Mouse (Mus musculus) midbrain, embryonic 15.5 days (tissue): Measurements from ENCODE around the gene BC016579. TPM values are rescaled to one million over a fixed set of nuclear protein-coding genes. Genes with fewer than 3 reads are reported as not detected.

ENCODE experiments used
- ATAC-seq: fragments of 200-750 bp; cut with Nextera tagmentation; replicated peaks from 2 replicates; pipeline ENCODE4 v1.8.0; 2017; ENCODE audit warnings: moderate TSS enrichment
- H3K27ac ChIP-seq: fragments of 300-500 bp; sonication (generic); 2 replicates; pipeline ENCODE4 v1.5.1; 2015; ENCODE audit warnings: mild to moderate bottlenecking, inconsistent platforms
- H3K27me3 ChIP-seq: fragments of 300-500 bp; sonication (generic); replicated peaks from 2 replicates; pipeline ENCODE4 v1.6.1; 2015; ENCODE audit warnings: inconsistent platforms
- H3K36me3 ChIP-seq: fragments of 300-500 bp; sonication (generic); replicated peaks from 2 replicates; pipeline ENCODE4 v1.6.1; 2015; ENCODE audit warnings: inconsistent platforms
- H3K4me1 ChIP-seq: fragments of 300-500 bp; sonication (generic); 2 replicates; pipeline ENCODE4 v1.6.1; 2015; ENCODE audit warnings: inconsistent platforms
- H3K4me2 ChIP-seq: fragments of 300-500 bp; sonication (generic); 2 replicates; pipeline ENCODE4 v1.6.1; 2015; ENCODE audit warnings: inconsistent platforms, mild to moderate bottlenecking, moderate library complexity
- H3K4me3 ChIP-seq: fragments of 300-500 bp; sonication (generic); 2 replicates; pipeline ENCODE4 v1.5.1; 2015; ENCODE audit warnings: mild to moderate bottlenecking, inconsistent platforms
- H3K9ac ChIP-seq: fragments of 300-500 bp; sonication (generic); 2 replicates; pipeline ENCODE4 v1.6.1; 2015; ENCODE audit warnings: mild to moderate bottlenecking, inconsistent platforms
- H3K9me3 ChIP-seq: fragments of 300-500 bp; sonication (generic); 2 replicates; pipeline ENCODE4 v1.6.1; 2016; ENCODE audit warnings: inconsistent platforms
- WGBS: fragments of 180-500 bp; shearing (Covaris S2); methylation state at CpG from one replicate; pipeline ENCODE4 v1.1.7; 2015; ENCODE audit warnings: mixed read lengths; 5-methylcytosine and 5-hydroxymethylcytosine counted together
- polyA plus RNA-seq: library from polyadenylated mRNA; unstranded; fragments of >200 nt; fragmentation: Nextera tagmentation; extraction: Ambion mirVana; gene quantifications from 2 replicates; pipeline ENCODE4 v1.2.1, GENCODE M21; 2015

Gene BC016579
- polyA plus RNA-seq, 1 experiment from 2014 or later, result not detected

- Histone ChIP-seq H3K36me3 (no peaks in the 10 kb centered on the region), H3K27me3 (no peaks in the 10 kb centered on the region), H3K4me3 (no peak overlapping the region), H3K9me3 (no peaks in the 10 kb centered on the region), H3K27ac (no peak overlapping the region), H3K4me2 (no peak overlapping the region), H3K4me1 (no peaks in the 10 kb centered on the region), H3K9ac (no peak overlapping the region)
- WGBS, result 73% methylated on average over 2 of the region's 2 CpGs
- ATAC-seq, result no peak
Observed at GRCm38 (mm10) chr16:45666136-45666535, 12.3 kb upstream of the BC016579 start.

- Histone ChIP-seq H3K9me3 (no peaks in the 10 kb centered on the region), H3K27me3 (no peaks in the 10 kb centered on the region), H3K36me3 (no peaks in the 10 kb centered on the region), H3K9ac (no peak overlapping the region), H3K4me2 (no peak overlapping the region), H3K4me1 (no peaks in the 10 kb centered on the region), H3K27ac (no peak overlapping the region), H3K4me3 (no peak overlapping the region)
- no peak for ATAC-seq
Observed at GRCm38 (mm10) chr16:45662381-45662780, 8.5 kb upstream of the BC016579 start.

- H3K4me2 ChIP-seq, result no peak overlapping the region
- no peak for ATAC-seq
- H3K9ac ChIP-seq, result no peak overlapping the region
- no peaks in the 10 kb centered on the region for H3K4me1 ChIP-seq
- H3K4me3 ChIP-seq, result no peak overlapping the region
- 0 out of 2 replicates have a peak, but pooled peaks cover under 1% of the 10 kb centered on the region for H3K27me3 ChIP-seq
- no peak overlapping the region for H3K27ac ChIP-seq
- no peaks in the 10 kb centered on the region for H3K9me3 ChIP-seq
- 90% methylated on average over 4 of the region's 4 CpGs for WGBS
- H3K36me3 ChIP-seq, result no peaks in the 10 kb centered on the region
Observed at GRCm38 (mm10) chr16:45659596-45659995, 5.7 kb upstream of the BC016579 start.

- H3K4me3 ChIP-seq, result no peak overlapping the region
- H3K9me3 ChIP-seq, result no peaks in the 10 kb centered on the region
- 96% methylated on average over 1 of the region's 1 CpGs for WGBS
- H3K9ac ChIP-seq, result no peak overlapping the region
- H3K4me1 ChIP-seq, result peaks cover 4% of the 10 kb centered on the region
- H3K27ac ChIP-seq, result no peak overlapping the region
- H3K4me2 ChIP-seq, result no peak overlapping the region
- no peak for ATAC-seq
- no peaks in the 10 kb centered on the region for H3K36me3 ChIP-seq
- 0 out of 2 replicates have a peak, but pooled peaks cover 6% of the 10 kb centered on the region for H3K27me3 ChIP-seq
Observed at GRCm38 (mm10) chr16:45658248-45658647, 4.4 kb upstream of the BC016579 start.

- Histone ChIP-seq H3K27me3 (0 out of 2 replicates have a peak, but pooled peaks cover 6% of the 10 kb centered on the region), H3K36me3 (no peaks in the 10 kb centered on the region), H3K4me1 (peaks cover 4% of the 10 kb centered on the region), H3K4me3 (no peak overlapping the region), H3K9me3 (no peaks in the 10 kb centered on the region), H3K9ac (no peak overlapping the region), H3K27ac (no peak overlapping the region), H3K4me2 (no peak overlapping the region)
- 92% methylated on average over 12 of the region's 12 CpGs for WGBS
- no peak for ATAC-seq
Observed at GRCm38 (mm10) chr16:45657574-45658159, 3.8 kb upstream of the BC016579 start.

GRCm38 (mm10) chr16:45654465-45654864, 597 bp upstream of the BC016579 start:
- peaks cover 4% of the 10 kb centered on the region for H3K4me1 ChIP-seq
- no peak overlapping the region for H3K4me3 ChIP-seq
- 67% methylated on average over 9 of the region's 9 CpGs for WGBS
- no peak overlapping the region for H3K27ac ChIP-seq
- no peak overlapping the region for H3K9ac ChIP-seq
- ATAC-seq, result peak; percentile 48; the same call in 1 of the 2 replicates
- H3K36me3 ChIP-seq, result no peaks in the 10 kb centered on the region
- no peaks in the 10 kb centered on the region for H3K9me3 ChIP-seq
- H3K27me3 ChIP-seq, result 0 out of 2 replicates have a peak, but pooled peaks cover 6% of the 10 kb centered on the region
- H3K4me2 ChIP-seq, result no peak overlapping the region

- Histone ChIP-seq H3K27ac (no peak overlapping the region), H3K4me2 (peak overlapping the region; percentile 55), H3K36me3 (no peaks in the 10 kb centered on the region), H3K4me1 (peaks cover 4% of the 10 kb centered on the region), H3K9me3 (no peaks in the 10 kb centered on the region), H3K27me3 (0 out of 2 replicates have a peak, but pooled peaks cover 6% of the 10 kb centered on the region), H3K4me3 (peak overlapping the region; percentile 30), H3K9ac (no peak overlapping the region; the same call in 1 of the 2 replicates)
- WGBS, result 13% methylated on average over 17 of the region's 17 CpGs
- ATAC-seq, result no peak; the same call in 1 of the 2 replicates
Observed at GRCm38 (mm10) chr16:45653009-45653933, 597 bp downstream of the BC016579 start.

- ATAC-seq, result no peak
Observed at GRCm38 (mm10) chr16:45651497-45651896, 2.4 kb downstream of the BC016579 start.

GRCm38 (mm10) chr16:45644380-45644779, 9.5 kb downstream of the BC016579 start:
- Histone ChIP-seq H3K4me1 (no peaks in the 10 kb centered on the region), H3K36me3 (no peaks in the 10 kb centered on the region), H3K9me3 (no peaks in the 10 kb centered on the region), H3K27me3 (no peaks in the 10 kb centered on the region), H3K9ac (no peak overlapping the region), H3K4me2 (no peak overlapping the region), H3K27ac (no peak overlapping the region), H3K4me3 (no peak overlapping the region)
- no peak for ATAC-seq
- WGBS, result 85% methylated on average over 6 of the region's 6 CpGs

More at GRCm38 (mm10) chr16:45651497-45651896, 2.4 kb downstream of the BC016579 start:
- H3K9ac ChIP-seq, result no peak overlapping the region
- H3K4me2 ChIP-seq, result no peak overlapping the region
- WGBS, result 87% methylated on average over 2 of the region's 2 CpGs
- no peaks in the 10 kb centered on the region for H3K36me3 ChIP-seq
- no peak overlapping the region for H3K27ac ChIP-seq
- H3K27me3 ChIP-seq, result 0 out of 2 replicates have a peak, but pooled peaks cover 6% of the 10 kb centered on the region
- peaks cover 4% of the 10 kb centered on the region for H3K4me1 ChIP-seq
- H3K4me3 ChIP-seq, result no peak overlapping the region
- H3K9me3 ChIP-seq, result no peaks in the 10 kb centered on the region

GRCm38 (mm10) chr16:45643944-45644343, 9.9 kb downstream of the BC016579 start:
- 92% methylated on average over 3 of the region's 3 CpGs for WGBS
- Histone ChIP-seq H3K4me3 (no peak overlapping the region), H3K36me3 (no peaks in the 10 kb centered on the region), H3K4me2 (no peak overlapping the region), H3K9ac (no peak overlapping the region), H3K9me3 (no peaks in the 10 kb centered on the region), H3K4me1 (no peaks in the 10 kb centered on the region), H3K27me3 (no peaks in the 10 kb centered on the region), H3K27ac (no peak overlapping the region)
- ATAC-seq, result no peak

GRCm38 (mm10) chr16:45641301-45641700, 12.6 kb downstream of the BC016579 start:
- ATAC-seq, result no peak
- H3K4me1 ChIP-seq, result no peaks in the 10 kb centered on the region
- no peak overlapping the region for H3K4me2 ChIP-seq
- no peaks in the 10 kb centered on the region for H3K27me3 ChIP-seq
- H3K4me3 ChIP-seq, result no peak overlapping the region
- H3K9ac ChIP-seq, result no peak overlapping the region
- 88% methylated on average over 3 of the region's 3 CpGs for WGBS
- H3K27ac ChIP-seq, result no peak overlapping the region
- H3K9me3 ChIP-seq, result no peaks in the 10 kb centered on the region
- H3K36me3 ChIP-seq, result no peaks in the 10 kb centered on the region

- 87% methylated on average over 10 of the region's 10 CpGs for WGBS
- Histone ChIP-seq H3K27ac (no peak overlapping the region), H3K36me3 (no peaks in the 10 kb centered on the region), H3K4me2 (no peak overlapping the region), H3K4me1 (no peaks in the 10 kb centered on the region), H3K4me3 (no peak overlapping the region), H3K27me3 (no peaks in the 10 kb centered on the region), H3K9me3 (no peaks in the 10 kb centered on the region), H3K9ac (no peak overlapping the region)
- ATAC-seq, result no peak
Observed at GRCm38 (mm10) chr16:45640070-45640762, 13.7 kb downstream of the BC016579 start.
